Mouse (Mus musculus) intestine, embryonic 15.5 days (tissue): ENCODE measurements around the gene Spata2l. TPM values are rescaled to one million over a fixed set of nuclear protein-coding genes. Genes with fewer than 3 reads are reported as not detected.

ENCODE experiments used
- ATAC-seq: fragments of 200-750 bp; cut with Nextera tagmentation; 2 replicates; pipeline ENCODE4 v1.8.0; 2017; ENCODE audit warnings: moderate TSS enrichment, moderate library complexity
- H3K27ac ChIP-seq: fragments of 300-500 bp; sonication (generic); 2 replicates; pipeline ENCODE4 v1.5.1; 2015; ENCODE audit warnings: mild to moderate bottlenecking, inconsistent platforms
- H3K27me3 ChIP-seq: fragments of 300-500 bp; sonication (generic); replicated peaks from 2 replicates; pipeline ENCODE4 v1.6.1; 2015; ENCODE audit warnings: inconsistent platforms
- H3K36me3 ChIP-seq: fragments of 300-500 bp; sonication (generic); 2 replicates; pipeline ENCODE4 v1.6.1; 2015; ENCODE audit warnings: inconsistent platforms
- H3K4me1 ChIP-seq: fragments of 300-500 bp; sonication (generic); replicated peaks from 2 replicates; pipeline ENCODE4 v1.6.1; 2015; ENCODE audit warnings: inconsistent platforms
- H3K4me2 ChIP-seq: fragments of 300-500 bp; sonication (generic); replicated peaks from 2 replicates; pipeline ENCODE4 v1.6.1; 2015; ENCODE audit warnings: mild to moderate bottlenecking, inconsistent platforms
- H3K4me3 ChIP-seq: fragments of 300-500 bp; sonication (generic); replicated peaks from 2 replicates; pipeline ENCODE4 v1.5.1; 2015; ENCODE audit warnings: inconsistent platforms
- H3K9ac ChIP-seq: fragments of 300-500 bp; sonication (generic); 2 replicates; pipeline ENCODE4 v1.6.1; 2015; ENCODE audit warnings: inconsistent platforms
- H3K9me3 ChIP-seq: fragments of 300-500 bp; sonication (generic); 2 replicates; pipeline ENCODE4 v1.6.1; 2016; ENCODE audit warnings: inconsistent platforms
- WGBS: fragments of 180-500 bp; shearing (Covaris S2); methylation state at CpG from one replicate; pipeline ENCODE4 v1.1.7; 2015; 5-methylcytosine and 5-hydroxymethylcytosine counted together
- polyA plus RNA-seq: library from polyadenylated mRNA; unstranded; fragments of >200 nt; fragmentation: Nextera tagmentation; extraction: Ambion mirVana; gene quantifications from 2 replicates; pipeline ENCODE4 v1.2.1, GENCODE M21; 2015

Gene Spata2l
- polyA plus RNA-seq, 1 experiment from 2014 or later = 5.5 TPM

DNA sequence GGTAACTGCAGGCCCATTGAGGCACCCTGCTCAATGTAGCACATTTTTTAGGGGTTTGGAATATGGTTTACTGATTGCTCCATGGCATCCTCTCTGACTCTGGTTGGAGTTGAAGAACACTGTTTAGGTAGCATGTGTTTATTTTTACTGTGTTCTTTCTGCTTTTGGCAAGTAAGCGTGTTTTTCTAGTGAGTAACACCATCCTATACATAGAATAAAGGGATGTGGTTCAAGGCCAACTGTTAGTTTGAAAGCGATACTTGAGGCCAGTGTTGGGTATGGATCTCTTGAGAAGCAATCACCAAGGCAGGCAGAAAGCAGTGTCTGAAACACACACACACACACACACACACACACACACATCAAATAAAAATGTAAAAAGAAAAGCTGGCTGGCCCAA lies 48.0 kb downstream of the Spata2l start:
- H3K4me1 ChIP-seq = peaks cover 23% of the 10 kb centered on the region
- no peak overlapping the region for H3K4me2 ChIP-seq
- H3K4me3 ChIP-seq = no peak overlapping the region
- no peaks in the 10 kb centered on the region for H3K27me3 ChIP-seq
- WGBS = 75% methylated on average over 2 of the region's 2 CpGs
- H3K9ac ChIP-seq = no peak overlapping the region
- no peaks in the 10 kb centered on the region for H3K36me3 ChIP-seq
- no peak overlapping the region for H3K27ac ChIP-seq
- no peak for ATAC-seq
- no peaks in the 10 kb centered on the region for H3K9me3 ChIP-seq

DNA sequence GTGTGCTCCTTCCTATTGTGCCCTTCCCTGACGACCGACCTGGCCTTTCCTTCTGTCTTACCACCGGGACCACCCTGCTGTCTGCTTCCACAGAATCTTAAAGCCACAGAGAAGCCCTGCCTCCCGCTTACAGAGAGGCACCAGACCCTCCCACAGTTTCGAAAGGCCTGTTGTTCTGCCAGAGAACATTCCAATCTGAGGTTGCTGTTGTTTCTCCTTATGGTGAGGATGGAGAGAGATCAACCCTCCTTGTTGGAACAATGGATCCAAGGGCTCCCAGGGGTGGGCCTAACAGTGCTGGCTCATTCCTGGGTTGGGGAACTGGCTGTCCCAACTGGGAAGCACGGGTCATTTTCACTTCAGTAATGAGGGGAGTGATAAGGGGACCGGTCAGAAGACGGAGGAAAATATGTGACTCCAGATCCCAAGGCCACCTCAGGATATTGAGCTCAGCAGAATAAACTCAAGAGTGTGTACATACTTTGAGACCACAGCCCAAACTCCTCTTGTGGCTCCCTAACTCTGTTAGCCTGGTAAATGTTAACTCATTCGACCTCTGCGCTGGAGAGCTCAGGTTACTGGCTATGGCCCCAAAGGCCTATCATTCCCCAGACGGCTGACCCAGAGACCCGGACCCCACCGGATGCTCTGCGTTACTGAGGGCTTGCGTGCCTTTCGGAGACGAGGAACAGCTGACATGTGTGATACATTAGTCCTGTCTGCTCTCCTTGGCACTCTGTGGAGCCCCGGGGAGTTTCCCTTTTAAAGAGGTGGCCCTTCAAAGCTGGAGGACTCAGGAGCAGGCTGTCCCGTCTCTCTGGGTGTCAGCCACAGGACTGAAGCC lies 50.2 kb downstream of the Spata2l start, which contains the start of gene Dpep1:
Gene Dpep1 (plus strand): TSS at position 677 of the 844 bp plus-strand sequence.
- H3K27ac ChIP-seq = peak within 1 kb of the TSS; percentile 37; the same call in 1 of the 2 replicates
- no peaks in the 10 kb centered on the region for H3K36me3 ChIP-seq
- no peak; the same call in 1 of the 2 replicates for ATAC-seq
- no peaks in the 10 kb centered on the region for H3K27me3 ChIP-seq
- H3K9ac ChIP-seq = no peak within 1 kb of the TSS
- WGBS = 22% methylated on average over 19 of the region's 19 CpGs
- H3K9me3 ChIP-seq = no peaks in the 10 kb centered on the region
- H3K4me3 ChIP-seq = no peak within 1 kb of the TSS
- no peak within 1 kb of the TSS for H3K4me2 ChIP-seq
- H3K4me1 ChIP-seq = peaks cover 20% of the 10 kb centered on the region

DNA sequence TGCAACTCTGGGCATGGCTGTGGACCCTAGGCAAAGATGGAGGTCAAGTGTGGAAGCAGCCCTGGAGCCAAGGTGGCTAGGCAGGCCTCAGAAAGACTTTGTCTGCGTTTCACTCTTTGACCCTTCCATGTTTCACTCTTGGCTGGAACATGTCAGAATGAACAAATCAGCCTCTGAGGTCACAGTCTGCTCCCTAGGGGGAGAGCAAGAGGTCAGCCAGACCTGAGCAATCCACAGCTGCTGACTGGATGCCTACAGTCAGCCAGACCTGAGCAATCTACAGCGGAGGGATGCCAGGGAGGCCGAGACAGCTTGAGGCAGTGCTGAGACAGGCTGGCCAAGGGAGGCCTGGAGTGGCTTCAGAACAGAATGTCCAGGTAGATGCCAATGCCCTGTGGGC lies 54.6 kb downstream of the Spata2l start:
- Histone ChIP-seq H3K36me3 (no peaks in the 10 kb centered on the region), H3K27ac (no peak overlapping the region), H3K4me1 (peaks cover 11% of the 10 kb centered on the region; the same call in 1 of the 2 replicates), H3K27me3 (no peaks in the 10 kb centered on the region), H3K9ac (no peak overlapping the region), H3K4me3 (no peak overlapping the region), H3K9me3 (no peaks in the 10 kb centered on the region), H3K4me2 (no peak overlapping the region)
- ATAC-seq = no peak
- 51% methylated on average over 3 of the region's 3 CpGs for WGBS

Other genes with a start within 250 kb of the Spata2l start
- gene Ankrd11, start 194.0 kb downstream of the Spata2l start, polyA plus RNA-seq = 50.9 and 53.9 TPM in 2 replicates
- 51.7 and 52.5 TPM in 2 replicates for gene Spg7, start 173.3 kb downstream of the Spata2l start, polyA plus RNA-seq
- 1,399 and 1,578 TPM in 2 replicates for gene Rpl13, start 133.9 kb downstream of the Spata2l start, polyA plus RNA-seq
- gene Cpne7, start 118.9 kb downstream of the Spata2l start, polyA plus RNA-seq = 0.98 and 1.3 TPM in 2 replicates
- gene Sult5a1, start 77.9 kb downstream of the Spata2l start, polyA plus RNA-seq = 12.1 and 12.3 TPM in 2 replicates
- 3.9 and 5.4 TPM in 2 replicates for gene Dpep1, start 50.0 kb downstream of the Spata2l start, polyA plus RNA-seq
- gene Chmp1a, start 23.5 kb downstream of the Spata2l start, polyA plus RNA-seq = 142 and 148 TPM in 2 replicates
- 1.8 and 2.3 TPM in 2 replicates for gene Spata33, start 23.4 kb downstream of the Spata2l start, polyA plus RNA-seq
- 24.2 and 25.4 TPM in 2 replicates for gene Cdk10, start 11.4 kb downstream of the Spata2l start, polyA plus RNA-seq
- gene Zfp276, start 18.0 kb upstream of the Spata2l start, polyA plus RNA-seq = 18.2 and 18.4 TPM in 2 replicates
- gene Vps9d1, start 18.1 kb upstream of the Spata2l start, polyA plus RNA-seq = 15.3 and 18.4 TPM in 2 replicates
- gene Fanca, start 82.3 kb upstream of the Spata2l start, polyA plus RNA-seq = 19.5 and 21.8 TPM in 2 replicates
- 3.9 and 4.4 TPM in 2 replicates for gene Spire2, start 96.5 kb upstream of the Spata2l start, polyA plus RNA-seq
- gene Tcf25, start 137.5 kb upstream of the Spata2l start, polyA plus RNA-seq = 147 and 170 TPM in 2 replicates
- 0.04 TPM in 1 of 2 replicates, not detected in the other for gene Mc1r, start 170.9 kb upstream of the Spata2l start, polyA plus RNA-seq
- gene Tubb3, start 175.2 kb upstream of the Spata2l start, polyA plus RNA-seq = 59.1 and 63.8 TPM in 2 replicates
- 26.0 and 26.4 TPM in 2 replicates for gene Def8, start 187.3 kb upstream of the Spata2l start, polyA plus RNA-seq
- gene Afg3l1, start 241.7 kb upstream of the Spata2l start, polyA plus RNA-seq = 43.4 and 51.2 TPM in 2 replicates